Mouse (Mus musculus) limb, embryonic 11.5 days (tissue): ENCODE measurements around the gene Gm28557. TPM values are rescaled to one million over a fixed set of nuclear protein-coding genes. Genes with fewer than 3 reads are reported as not detected.
A peak's percentile ranks its signal among the peaks of the same experiment; 100 is the strongest.

Experiments
- ATAC-seq: fragments of 200-750 bp; cut with Nextera tagmentation; 2 replicates; pipeline ENCODE4 v1.8.0; 2017; ENCODE audit warnings: low read depth; ENCODE audit not compliant: insufficient number of reproducible peaks, low FRiP score, low TSS enrichment
- DNase-seq: peaks from one replicate; pipeline ENCODE4 v3.0.0-alpha.2; 2015; ENCODE audit warnings: low spot score
- H3K27ac ChIP-seq: fragments of 300-500 bp; sonication (generic); replicated peaks from 2 replicates; pipeline ENCODE4 v1.5.1; 2014; ENCODE audit warnings: low read depth, mild to moderate bottlenecking, low read length
- H3K27me3 ChIP-seq: fragments of 300-500 bp; sonication (generic); 2 replicates; pipeline ENCODE4 v1.6.1; 2014; ENCODE audit warnings: mild to moderate bottlenecking, low read length, mixed read lengths; ENCODE audit not compliant: control insufficient read depth, insufficient read depth
- H3K36me3 ChIP-seq: fragments of 300-500 bp; sonication (generic); 2 replicates; pipeline ENCODE4 v1.6.1; 2014; ENCODE audit warnings: mild to moderate bottlenecking, low read length, moderate library complexity, mixed read lengths; ENCODE audit not compliant: control insufficient read depth, insufficient read depth
- H3K4me1 ChIP-seq: fragments of 300-500 bp; sonication (generic); 2 replicates; pipeline ENCODE4 v1.6.1; 2014; ENCODE audit warnings: low read length, mixed read lengths; ENCODE audit not compliant: control insufficient read depth, insufficient read depth
- H3K4me2 ChIP-seq: fragments of 300-500 bp; sonication (generic); 2 replicates; pipeline ENCODE4 v1.6.1; 2014; ENCODE audit warnings: low read depth, mild to moderate bottlenecking, moderate library complexity; ENCODE audit not compliant: severe bottlenecking
- H3K4me3 ChIP-seq: fragments of 300-500 bp; sonication (generic); 2 replicates; pipeline ENCODE4 v1.5.1; 2014; ENCODE audit warnings: low read depth, low read length
- H3K9ac ChIP-seq: fragments of 300-500 bp; sonication (generic); 2 replicates; pipeline ENCODE4 v1.6.1; 2014; ENCODE audit warnings: mild to moderate bottlenecking, low read length
- H3K9me3 ChIP-seq: fragments of 300-500 bp; sonication (generic); 2 replicates; pipeline ENCODE4 v1.6.1; 2016; ENCODE audit warnings: low read length; ENCODE audit not compliant: control insufficient read depth
- WGBS: fragments of 180-500 bp; shearing (Covaris S2); extraction: QIAGEN DNeasy Blood & Tissue Kit; methylation state at CpG from one replicate; pipeline ENCODE4 v1.1.7; 2014; 5-methylcytosine and 5-hydroxymethylcytosine counted together
- polyA plus RNA-seq: library from polyadenylated mRNA; unstranded; fragments of >200 nt; fragmentation: Nextera tagmentation; extraction: Ambion mirVana; gene quantifications from 2 replicates; pipeline ENCODE4 v1.2.1, GENCODE M21; 2014

The Gm28557 gene
- polyA plus RNA-seq, 1 experiment from 2014 or later: 3.5 TPM

GRCm38 (mm10) chr13:67065386-67065785 lies 43.0 kb downstream of the Gm28557 start:
- DNase-seq (no peak), ATAC-seq (no peak)
- Histone ChIP-seq H3K27me3 (no peaks in the 10 kb centered on the region), H3K4me2 (no peak overlapping the region), H3K4me1 (no peaks in the 10 kb centered on the region), H3K9ac (no peak overlapping the region), H3K4me3 (no peak overlapping the region), H3K9me3 (peaks cover 2% of the 10 kb centered on the region; the same call in 1 of the 2 replicates), H3K36me3 (peaks cover 5% of the 10 kb centered on the region), H3K27ac (no peak overlapping the region)
- WGBS: 80% methylated on average over 8 of the region's 8 CpGs

GRCm38 (mm10) chr13:67062427-67062826 lies 46.0 kb downstream of the Gm28557 start:
- DNase-seq (no peak), ATAC-seq (no peak)
- Histone ChIP-seq H3K9ac (no peak overlapping the region), H3K9me3 (no peaks in the 10 kb centered on the region), H3K4me2 (no peak overlapping the region), H3K4me1 (no peaks in the 10 kb centered on the region), H3K4me3 (no peak overlapping the region), H3K27me3 (no peaks in the 10 kb centered on the region), H3K27ac (no peak overlapping the region), H3K36me3 (no peaks in the 10 kb centered on the region)
- 68% methylated on average over 7 of the region's 7 CpGs for WGBS

GRCm38 (mm10) chr13:67060786-67061358 lies 47.5 kb downstream of the Gm28557 start, which contains the start of gene Zfp712:
Gene Zfp712 (minus strand): TSS chr13:67061170.
- WGBS: under 1% methylated on average over 27 of the region's 27 CpGs
- Histone ChIP-seq H3K36me3 (no peaks in the 10 kb centered on the region), H3K27ac (peak within 1 kb of the TSS; percentile 65; the same call in 1 of the 2 replicates), H3K9ac (peak within 1 kb of the TSS; percentile 63), H3K9me3 (no peaks in the 10 kb centered on the region), H3K27me3 (no peaks in the 10 kb centered on the region), H3K4me2 (peak within 1 kb of the TSS; percentile 67), H3K4me3 (peak within 1 kb of the TSS; percentile 68), H3K4me1 (no peaks in the 10 kb centered on the region)
- DNase-seq (peak; percentile 93), ATAC-seq (peak; percentile 94)

GRCm38 (mm10) chr13:67060161-67060785 lies 48.1 kb downstream of the Gm28557 start:
- 2% methylated on average over 12 of the region's 12 CpGs for WGBS
- Histone ChIP-seq H3K27ac (peak overlapping the region; percentile 65; the same call in 1 of the 2 replicates), H3K4me2 (peak overlapping the region; percentile 67), H3K27me3 (no peaks in the 10 kb centered on the region), H3K9me3 (no peaks in the 10 kb centered on the region), H3K4me1 (no peaks in the 10 kb centered on the region), H3K36me3 (no peaks in the 10 kb centered on the region), H3K4me3 (peak overlapping the region; percentile 68), H3K9ac (peak overlapping the region; percentile 63)
- ATAC-seq (peak; percentile 26), DNase-seq (no peak)

Other genes with a start within 250 kb of the Gm28557 start
- gene Gm10767, start 203.7 kb downstream of the Gm28557 start, polyA plus RNA-seq: 0.72 and 0.99 TPM in 2 replicates
- gene Zfp712, start 47.4 kb downstream of the Gm28557 start, polyA plus RNA-seq: 4.6 and 5.4 TPM in 2 replicates
- 7.8 and 8.8 TPM in 2 replicates for gene Zfp708, start 10.6 kb downstream of the Gm28557 start, polyA plus RNA-seq
- gene Rslcan18, start 7.7 kb upstream of the Gm28557 start, polyA plus RNA-seq: 0.34 and 0.41 TPM in 2 replicates
- gene Zfp759, start 13.1 kb upstream of the Gm28557 start, polyA plus RNA-seq: 2.3 and 3.1 TPM in 2 replicates
- 6.0 and 7.3 TPM in 2 replicates for gene Rsl1, start 64.6 kb upstream of the Gm28557 start, polyA plus RNA-seq
- 1.3 and 2.1 TPM in 2 replicates for gene Zfp455, start 85.9 kb upstream of the Gm28557 start, polyA plus RNA-seq
- gene Zfp458, start 169.9 kb upstream of the Gm28557 start, polyA plus RNA-seq: 1.7 and 2.2 TPM in 2 replicates
- gene Zfp457, start 197.9 kb upstream of the Gm28557 start, polyA plus RNA-seq: 0.27 and 0.54 TPM in 2 replicates
- gene Zfp595, start 224.0 kb upstream of the Gm28557 start, polyA plus RNA-seq: 1.9 and 2.8 TPM in 2 replicates